ENCODE assay signal across 8 mouse cellular contexts in the genomic region with DNA sequence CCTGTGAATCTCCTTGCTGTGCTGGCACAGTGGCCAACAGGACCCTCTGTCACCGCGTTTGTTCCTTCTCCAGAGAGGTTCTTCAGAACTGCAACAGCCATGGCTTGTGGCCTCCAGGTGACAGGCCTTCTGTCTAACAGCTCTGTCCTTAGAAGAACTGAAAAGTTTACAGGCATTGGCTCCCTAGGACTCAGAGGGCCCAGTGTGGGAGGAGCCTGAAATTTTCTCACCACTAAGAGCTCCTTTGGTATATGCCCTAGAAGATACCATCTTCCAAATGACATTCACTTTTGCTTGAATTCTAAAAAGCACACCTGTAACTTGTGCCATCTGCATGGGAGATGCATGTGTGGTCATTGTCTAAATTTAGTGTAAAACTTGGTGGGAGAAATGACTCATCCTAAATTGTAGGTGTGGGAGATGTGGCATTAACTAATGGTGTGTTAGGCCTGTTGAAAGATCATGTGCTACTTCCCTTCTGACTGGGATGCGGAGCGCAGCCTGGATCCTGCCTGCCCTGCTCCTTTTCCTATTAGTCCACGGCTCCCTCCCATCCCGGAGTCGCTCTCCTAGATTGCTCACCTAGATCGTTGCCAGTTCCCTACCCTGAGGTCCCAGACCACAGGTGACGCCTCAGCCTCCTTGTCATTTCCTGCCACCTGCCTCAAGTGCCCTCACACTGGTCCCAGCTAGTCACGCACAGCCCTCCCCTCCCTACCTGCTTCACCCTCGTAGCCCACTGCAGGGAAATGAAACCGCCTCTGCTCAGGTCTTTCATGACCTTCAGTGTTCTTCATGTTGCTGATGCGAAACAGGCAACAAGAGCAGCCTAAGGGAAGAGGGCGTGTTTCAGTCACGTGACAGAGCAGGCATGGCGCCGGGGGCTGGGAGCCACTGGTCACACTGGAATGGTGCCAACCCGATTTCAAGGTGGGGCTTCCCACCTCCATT. TPM values are rescaled to one million over a fixed set of nuclear protein-coding genes. Genes with fewer than 3 reads are reported as not detected.
DNase-seq lines count a peak whose midpoint lies in the region; ATAC-seq and TF ChIP-seq lines count a peak whose summit lies in the region.

No protein-coding gene starts in this region.

- peak overlapping the region; percentile 30 for H3K4me2 ChIP-seq in embryonic facial prominence, embryonic 13.5 days
- peak overlapping the region; percentile 33 for H3K4me2 ChIP-seq in hindbrain, embryonic 16.5 days (ENCODE audit: low read length)
- H3K4me2 ChIP-seq in lung, embryonic 16.5 days (ENCODE audit: low read depth, low read length) = peak overlapping the region; percentile 3; the same call in 1 of the 2 replicates

- H3K36me3 ChIP-seq in embryonic facial prominence, embryonic 13.5 days = peaks cover 8% of the 10 kb centered on the region
- H3K36me3 ChIP-seq in hindbrain, embryonic 16.5 days (ENCODE audit: control insufficient read depth, insufficient read depth, low read length) = peaks cover 4% of the 10 kb centered on the region; the same call in 1 of the 2 replicates
- peaks cover 3% of the 10 kb centered on the region; the same call in 1 of the 2 replicates for H3K36me3 ChIP-seq in lung, embryonic 16.5 days (ENCODE audit: control insufficient read depth, insufficient read depth, low read length)
- H3K36me3 ChIP-seq in splenic B cell, adult 2 months (ENCODE audit: control insufficient read depth, insufficient read depth, low read length, poor library complexity, severe bottlenecking) = peaks cover 2% of the 10 kb centered on the region; the same call in 1 of the 2 replicates

- H3K27ac ChIP-seq in layer of hippocampus, adult 2 months = peak overlapping the region; percentile 88
- peak overlapping the region; percentile 91 for H3K27ac ChIP-seq in embryonic facial prominence, embryonic 13.5 days
- H3K27ac ChIP-seq in hindbrain, embryonic 16.5 days (ENCODE audit: low read depth, low read length) = peak overlapping the region; percentile 67
- peak overlapping the region; percentile 92 for H3K27ac ChIP-seq in lung, embryonic 16.5 days (ENCODE audit: low read length)

- H3K9me3 ChIP-seq in embryonic facial prominence, embryonic 13.5 days = no peaks in the 10 kb centered on the region
- no peaks in the 10 kb centered on the region for H3K9me3 ChIP-seq in hindbrain, embryonic 16.5 days (ENCODE audit: control insufficient read depth, low read length)
- no peaks in the 10 kb centered on the region for H3K9me3 ChIP-seq in lung, embryonic 16.5 days (ENCODE audit: control insufficient read depth, low read length)

- ATAC-seq in embryonic facial prominence, embryonic 13.5 days (ENCODE audit: insufficient number of reproducible peaks, insufficient read depth, low FRiP score, low TSS enrichment, low read depth) = no peak
- peak; percentile 14; the same call in 1 of the 2 replicates for ATAC-seq in hindbrain, embryonic 16.5 days
- peak; percentile 13 for ATAC-seq in lung, embryonic 16.5 days (ENCODE audit: low read depth)

- no peak for DNase-seq in layer of hippocampus, adult 2 months (ENCODE audit: low spot score in 2 of 2)
- no peak for DNase-seq in layer of hippocampus, adult 11-12 months (ENCODE audit: low spot score)
- DNase-seq in splenic B cell, adult 2 months (ENCODE audit: low read depth, low spot score) = peak; percentile 96
- no peak for DNase-seq in left cerebral cortex, adult 11 months (ENCODE audit: low spot score)
- DNase-seq in right cerebral cortex, postnatal 4 days = no peak

- 55% methylated on average over 18 of the region's 18 CpGs for WGBS in embryonic facial prominence, embryonic 13.5 days
- WGBS in hindbrain, embryonic 16.5 days = 50% methylated on average over 18 of the region's 18 CpGs
- WGBS in lung, embryonic 16.5 days = 47% methylated on average over 18 of the region's 18 CpGs

- peaks cover 81% of the 10 kb centered on the region for H3K4me1 ChIP-seq in embryonic facial prominence, embryonic 13.5 days
- H3K4me1 ChIP-seq in hindbrain, embryonic 16.5 days (ENCODE audit: control insufficient read depth, insufficient read depth, low read depth, low read length) = peaks cover 71% of the 10 kb centered on the region
- H3K4me1 ChIP-seq in lung, embryonic 16.5 days (replicated peaks; ENCODE audit: control insufficient read depth, insufficient read depth, low read length) = peaks cover 77% of the 10 kb centered on the region

- H3K4me3 ChIP-seq in layer of hippocampus, adult 2 months = peak overlapping the region; percentile 7; the same call in 1 of the 2 replicates
- H3K4me3 ChIP-seq in embryonic facial prominence, embryonic 13.5 days = no peak overlapping the region
- no peak overlapping the region for H3K4me3 ChIP-seq in hindbrain, embryonic 16.5 days (ENCODE audit: low read length)
- no peak overlapping the region for H3K4me3 ChIP-seq in lung, embryonic 16.5 days (ENCODE audit: low read length)

- TF ChIP-seq CTCF in layer of hippocampus, adult 2 months (conservative IDR thresholded peaks at IDR 0.05) = no peak

- H3K9ac ChIP-seq in embryonic facial prominence, embryonic 13.5 days = 0 out of 2 replicates have a peak overlapping the region, but pooled peaks have one; percentile 37
- H3K9ac ChIP-seq in hindbrain, embryonic 16.5 days (ENCODE audit: low read depth, low read length) = 0 out of 2 replicates have a peak overlapping the region, but pooled peaks have one; percentile 32
- H3K9ac ChIP-seq in lung, embryonic 16.5 days (ENCODE audit: low read length) = no peak overlapping the region

- no peaks in the 10 kb centered on the region for H3K27me3 ChIP-seq in embryonic facial prominence, embryonic 13.5 days
- H3K27me3 ChIP-seq in hindbrain, embryonic 16.5 days (replicated peaks; ENCODE audit: control insufficient read depth, insufficient read depth, low read length) = no peaks in the 10 kb centered on the region
- no peaks in the 10 kb centered on the region for H3K27me3 ChIP-seq in lung, embryonic 16.5 days (ENCODE audit: control insufficient read depth, insufficient read depth, low read depth, low read length)
- no peaks in the 10 kb centered on the region for H3K27me3 ChIP-seq in splenic B cell, adult 2 months (ENCODE audit: control insufficient read depth, insufficient read depth, low read length, poor library complexity, severe bottlenecking)

RNA-seq across cellular contexts. Expression of a gene that starts 20.2 kb away (rescaled TPM):
- total RNA-seq in layer of hippocampus, adult 2 months (2021) = under 1 TPM; 0.20 to 0.26 TPM
- 0.29 and 0.38 TPM in 2 replicates for polyA plus RNA-seq in embryonic facial prominence, embryonic 13.5 days (2015; fragmentation: Nextera tagmentation; extraction: Ambion mirVana)
- polyA plus RNA-seq in hindbrain, embryonic 16.5 days (2015; fragmentation: Nextera tagmentation; extraction: Ambion mirVana) = 0.23 and 0.36 TPM in 2 replicates
- polyA plus RNA-seq in lung, embryonic 16.5 days (2015; fragmentation: Nextera tagmentation; extraction: Ambion mirVana) = 0.16 and 0.30 TPM in 2 replicates
